Mouse (Mus musculus) C2C12 (cell line): ENCODE data around the gene Ufsp1. TPM values are rescaled to one million over a fixed set of nuclear protein-coding genes. Genes with fewer than 3 reads are reported as not detected.
"Not testable (repeated sequence)": the region's sequence is repeated elsewhere in the genome, so short reads cannot be mapped to it uniquely, and the experiment has no call there.

Experiments
- H3K27me3 ChIP-seq: one replicate; pipeline ENCODE4 v1.6.1; 2011; ENCODE audit not compliant: control insufficient read depth, insufficient read depth, insufficient read length
- H3K36me3 ChIP-seq: one replicate; pipeline ENCODE4 v1.6.1; 2011; ENCODE audit not compliant: control insufficient read depth, insufficient read depth
- H3K4me3 ChIP-seq: one replicate; pipeline ENCODE4 v1.5.1; 2011; ENCODE audit warnings: mild to moderate bottlenecking, control low read depth; ENCODE audit not compliant: poor library complexity, insufficient read depth, severe bottlenecking
- H3K79me2 ChIP-seq: one replicate; pipeline ENCODE4 v1.6.1; 2011; ENCODE audit not compliant: control insufficient read depth, insufficient read depth
- H3K79me3 ChIP-seq: one replicate; pipeline ENCODE4 v1.6.1; 2011; ENCODE audit warnings: low read depth, control low read depth
- H3ac ChIP-seq: one replicate; pipeline ENCODE3; 2011; ENCODE audit warnings: low read depth; ENCODE audit not compliant: control insufficient read depth, insufficient read length
- CEBPB ChIP-seq: IDR thresholded peaks from one replicate; pipeline ENCODE4 v1.6.1; 2011; ENCODE audit warnings: low read depth, mild to moderate bottlenecking, control low read depth, moderate library complexity
- CTCF ChIP-seq: IDR thresholded peaks from one replicate; pipeline ENCODE4 v1.5.1; 2011; ENCODE audit not compliant: control insufficient read depth, insufficient read depth, insufficient read length
- FOSL1 ChIP-seq: IDR thresholded peaks from one replicate; pipeline ENCODE4 v1.8.0; 2011; ENCODE audit warnings: mild to moderate bottlenecking, low read length; ENCODE audit not compliant: poor library complexity, insufficient read depth, severe bottlenecking
- MAX ChIP-seq: IDR thresholded peaks from one replicate; pipeline ENCODE4 v1.6.1; 2011; ENCODE audit warnings: mild to moderate bottlenecking, control low read depth
- MYOD1 ChIP-seq: IDR thresholded peaks from one replicate; pipeline ENCODE4 v1.6.1; 2011; ENCODE audit warnings: low read depth; ENCODE audit not compliant: control insufficient read depth, insufficient read length
- MYOG ChIP-seq: IDR thresholded peaks from one replicate; pipeline ENCODE4 v1.6.1; 2011; ENCODE audit not compliant: control insufficient read depth, insufficient read length; ENCODE audit errors: extremely low read depth
- USF1 ChIP-seq: IDR thresholded peaks from one replicate; pipeline ENCODE4 v1.6.1; 2011; ENCODE audit warnings: low read depth, mild to moderate bottlenecking, control low read depth, moderate library complexity
- long read RNA-seq, 2 experiments: library from polyadenylated mRNA; unstranded; transcript quantifications; one replicate each; pipeline ENCODE4 v2.0.0; 2019 to 2020
- polyA plus RNA-seq: library from polyadenylated mRNA; unstranded; fragments of >200 nt; fragmentation: generic; extraction: Trizol; gene quantifications from one replicate; pipeline ENCODE4 v1.2.1, GENCODE M21; 2012; ENCODE audit warnings: missing spikeins

The Ufsp1 gene
- polyA plus RNA-seq = 10.6 TPM
- long read RNA-seq, experiment 1, partial matches to known transcripts = 0 of 2 reads
- long read RNA-seq, experiment 1, other reads (novel, unspliced or antisense) = 0 of 2 reads
- long read RNA-seq, experiment 2, partial matches to known transcripts = 0 of 1 reads
- long read RNA-seq, experiment 2, other reads (novel, unspliced or antisense) = 0 of 1 reads

DNA sequence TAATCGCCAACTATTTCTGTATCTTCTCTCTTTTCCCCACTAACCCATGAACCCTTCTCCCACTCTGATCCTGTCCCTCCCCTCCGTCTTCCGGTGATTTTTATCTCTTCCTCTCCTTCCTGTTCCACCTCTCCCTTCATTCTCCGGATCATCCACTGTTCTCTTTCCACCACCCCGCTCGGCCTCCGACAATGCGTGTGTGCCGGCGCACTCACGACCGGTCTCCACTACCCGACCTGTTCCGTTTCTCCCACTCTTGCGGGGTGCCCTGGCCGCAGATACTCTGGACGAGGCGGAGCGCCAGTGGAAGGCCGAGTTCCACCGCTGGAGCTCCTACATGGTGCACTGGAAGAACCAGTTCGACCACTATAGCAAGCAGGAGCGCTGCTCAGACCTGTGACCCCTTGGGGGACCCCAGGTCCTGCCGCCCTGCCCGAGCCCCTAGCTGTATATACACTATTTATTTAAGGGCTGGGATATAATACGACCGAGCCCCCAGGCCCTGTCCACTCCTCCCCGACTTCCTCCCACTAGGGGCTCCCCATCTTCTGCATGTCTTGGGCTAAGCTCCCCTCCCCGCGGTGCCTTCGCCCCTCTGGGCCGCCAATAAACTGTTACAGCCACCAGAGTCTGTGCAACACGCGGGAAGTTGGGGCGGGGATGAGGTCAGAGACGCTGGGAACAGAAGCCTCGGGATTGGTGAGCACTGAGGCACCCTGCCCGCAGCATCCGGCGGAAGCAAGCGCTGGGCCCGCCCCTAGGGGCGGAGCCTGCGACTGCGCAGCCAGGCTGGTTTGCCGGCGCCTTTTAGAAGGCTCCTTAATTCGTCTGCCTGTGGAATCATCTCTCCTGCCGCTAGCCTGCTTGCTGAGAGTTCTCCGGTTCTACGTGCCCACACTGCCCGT, at the start of gene Ufsp1:
Gene Ufsp1 (plus strand): TSS at position 791 of the 905 bp plus-strand sequence.
- H3K4me3 ChIP-seq = peak within 1 kb of the TSS; percentile 41
- H3K36me3 ChIP-seq = peaks cover 40% of the 10 kb centered on the region
- TF ChIP-seq MYOG (no peak), MAX (peak; percentile 90)
- peaks cover 6% of the 10 kb centered on the region for H3K27me3 ChIP-seq
- peaks cover 1% of the 10 kb centered on the region for H3K79me3 ChIP-seq
- H3ac ChIP-seq = peak within 1 kb of the TSS; percentile 75
- no peaks in the 10 kb centered on the region for H3K79me2 ChIP-seq

GRCm38 (mm10) chr5:137263897-137264720, 30.3 kb upstream of the Ufsp1 start:
- H3K79me3 ChIP-seq = no peaks in the 10 kb centered on the region
- peaks cover 41% of the 10 kb centered on the region for H3K27me3 ChIP-seq
- H3K36me3 ChIP-seq = no peaks in the 10 kb centered on the region
- no peak overlapping the region for H3K4me3 ChIP-seq
- no peak overlapping the region for H3ac ChIP-seq
- no peaks in the 10 kb centered on the region for H3K79me2 ChIP-seq
- no peak for TF ChIP-seq MAX
- TF ChIP-seq USF1 = no peak
- TF ChIP-seq CTCF = no peak

GRCm38 (mm10) chr5:137264787-137265186, 29.6 kb upstream of the Ufsp1 start:
- Histone ChIP-seq H3ac (no peak overlapping the region), H3K79me2 (no peaks in the 10 kb centered on the region), H3K79me3 (no peaks in the 10 kb centered on the region), H3K36me3 (no peaks in the 10 kb centered on the region), H3K27me3 (peaks cover 44% of the 10 kb centered on the region), H3K4me3 (no peak overlapping the region)
- TF ChIP-seq MYOD1 (no peak), FOSL1 (no peak)

GRCm38 (mm10) chr5:137268131-137268910, 26.1 kb upstream of the Ufsp1 start:
- Histone ChIP-seq H3K27me3 (peaks cover 49% of the 10 kb centered on the region), H3K4me3 (no peak overlapping the region), H3ac (no peak overlapping the region), H3K79me2 (no peaks in the 10 kb centered on the region), H3K79me3 (no peaks in the 10 kb centered on the region), H3K36me3 (no peaks in the 10 kb centered on the region)
- TF ChIP-seq USF1 (no peak), MYOG (no peak), MAX (no peak), MYOD1 (no peak), CEBPB (no peak), CTCF (no peak), FOSL1 (no peak)

DNA sequence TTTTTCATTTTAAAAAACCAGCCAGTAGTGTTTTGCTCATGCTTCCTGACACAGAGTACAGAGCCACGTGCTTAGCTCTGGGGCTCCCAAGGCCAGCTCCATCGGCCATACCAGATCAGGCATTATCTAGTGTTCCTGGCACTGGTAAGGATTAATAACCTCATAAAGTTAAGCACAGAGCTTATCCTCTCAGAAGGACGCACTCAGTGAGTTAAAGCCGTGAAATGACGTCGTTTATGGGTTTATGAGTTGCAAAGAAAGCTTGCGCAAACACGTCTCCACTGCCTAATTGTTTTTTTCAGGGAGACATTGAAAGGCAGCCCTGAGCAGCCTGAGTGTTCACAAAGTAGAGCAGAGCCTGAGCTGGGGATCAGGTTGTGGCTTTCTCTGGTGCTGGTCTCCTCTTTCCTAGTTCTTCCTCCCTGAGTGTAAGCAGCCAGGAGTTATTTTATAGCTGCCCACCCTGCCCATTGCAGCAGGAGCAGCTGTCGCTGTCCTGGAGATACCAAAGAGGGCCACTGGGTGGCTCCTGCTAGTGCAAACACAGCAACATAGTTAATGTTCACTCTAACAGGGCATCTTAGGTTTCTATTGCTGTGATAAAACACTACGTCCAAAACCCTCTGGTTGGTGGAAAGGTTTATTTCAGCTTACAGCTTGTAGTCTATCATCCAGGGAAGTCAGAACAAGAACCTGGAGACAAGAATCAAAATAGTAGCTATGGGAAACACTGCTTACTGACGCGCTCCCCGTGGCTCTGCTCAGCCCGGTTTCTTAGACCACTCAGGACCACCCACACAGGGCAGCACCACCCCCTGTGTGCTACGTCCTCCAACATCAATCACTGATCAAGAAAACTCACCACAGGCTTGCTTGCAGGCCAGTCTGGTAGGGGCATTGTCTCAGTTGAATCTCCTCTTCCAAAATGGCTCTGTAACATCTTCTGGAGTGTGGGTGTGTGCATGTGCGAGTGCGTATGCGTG, 16.8 kb upstream of the Ufsp1 start:
- no peak overlapping the region for H3ac ChIP-seq
- no peak for TF ChIP-seq MAX
- peak; percentile 19 for TF ChIP-seq CTCF
- TF ChIP-seq CEBPB = no peak
- no peaks in the 10 kb centered on the region for H3K79me2 ChIP-seq
- H3K36me3 ChIP-seq = no peaks in the 10 kb centered on the region
- peaks cover 7% of the 10 kb centered on the region for H3K27me3 ChIP-seq
- no peaks in the 10 kb centered on the region for H3K79me3 ChIP-seq
- H3K4me3 ChIP-seq = no peak overlapping the region

GRCm38 (mm10) chr5:137284411-137284810, 10.0 kb upstream of the Ufsp1 start:
- H3K79me3 ChIP-seq, H3K36me3 ChIP-seq, H3ac ChIP-seq, H3K4me3 ChIP-seq, H3K79me2 ChIP-seq: not testable (repeated sequence)
- peaks cover 26% of the 10 kb centered on the region for H3K27me3 ChIP-seq
